Mouse (Mus musculus) activated CD4-positive, CD25-positive, alpha-beta regulatory T cell, adult 4 months (primary cell): ENCODE measurements around the gene Kctd17. TPM values are rescaled to one million over a fixed set of nuclear protein-coding genes. Genes with fewer than 3 reads are reported as not detected.

Experiments
- ATAC-seq: one replicate; pipeline ENCODE4 v1.8.0; 2017
- polyA plus RNA-seq, 2 experiments: library from polyadenylated mRNA; unstranded; fragments of 100-300 nt; shearing (Covaris generic); gene quantifications; one replicate each; pipeline ENCODE4 v1.2.1; 2017

Kctd17 gene
- polyA plus RNA-seq, 2 experiments from 2014 or later = 9.0 to 9.7 TPM

DNA sequence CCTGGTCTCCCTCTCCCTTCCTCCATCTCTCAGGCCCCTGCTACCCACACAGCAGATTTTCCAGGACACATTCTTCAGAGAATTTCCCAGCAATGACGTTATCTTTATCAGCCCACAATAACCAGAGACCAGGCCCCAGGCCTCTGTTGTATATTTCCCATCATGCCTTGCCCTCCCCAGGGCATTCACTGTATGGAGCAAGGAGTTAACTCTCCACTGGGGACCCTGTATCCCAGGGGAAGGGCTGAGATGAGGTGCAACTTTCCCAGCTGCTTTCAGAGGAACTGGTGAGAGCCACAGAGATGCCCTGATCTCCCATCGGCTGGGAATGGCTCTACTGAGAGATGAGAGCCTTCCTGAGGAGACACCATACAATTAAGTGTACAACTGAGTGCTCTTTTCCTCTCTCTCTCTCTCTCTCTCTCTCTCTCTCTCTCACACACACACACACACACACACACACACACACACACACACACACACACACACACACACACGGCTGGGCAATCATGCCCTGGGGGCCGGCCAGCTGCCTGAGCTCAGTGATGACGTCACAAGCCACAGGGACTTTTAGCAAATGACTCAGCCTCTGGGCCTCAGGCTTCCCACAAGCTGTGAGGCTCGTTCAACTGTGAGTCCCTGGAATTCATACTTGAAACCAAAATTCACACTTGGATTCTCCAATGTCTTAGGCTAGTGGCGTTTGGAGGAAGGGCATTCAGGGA is 21.5 kb downstream of the Kctd17 start:
- ATAC-seq = peak; percentile 73

DNA sequence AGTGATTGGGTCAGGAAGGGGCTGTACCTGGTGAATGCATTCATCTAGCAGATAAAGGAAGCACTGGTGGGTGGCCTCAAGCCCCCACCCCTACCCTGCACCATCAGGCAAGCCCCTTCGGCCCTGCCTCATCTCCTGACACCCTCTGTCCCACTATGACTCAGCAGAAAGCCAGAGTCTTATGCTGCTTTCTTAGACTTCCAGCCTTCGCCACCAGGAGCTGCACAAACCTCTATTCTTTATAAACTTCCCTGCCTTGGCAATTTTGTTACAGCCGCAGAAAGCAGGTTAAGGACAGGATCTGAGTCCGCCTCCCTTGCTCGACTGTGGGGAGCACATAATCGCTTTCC is 22.0 kb downstream of the Kctd17 start:
- ATAC-seq = peak; percentile 23

DNA sequence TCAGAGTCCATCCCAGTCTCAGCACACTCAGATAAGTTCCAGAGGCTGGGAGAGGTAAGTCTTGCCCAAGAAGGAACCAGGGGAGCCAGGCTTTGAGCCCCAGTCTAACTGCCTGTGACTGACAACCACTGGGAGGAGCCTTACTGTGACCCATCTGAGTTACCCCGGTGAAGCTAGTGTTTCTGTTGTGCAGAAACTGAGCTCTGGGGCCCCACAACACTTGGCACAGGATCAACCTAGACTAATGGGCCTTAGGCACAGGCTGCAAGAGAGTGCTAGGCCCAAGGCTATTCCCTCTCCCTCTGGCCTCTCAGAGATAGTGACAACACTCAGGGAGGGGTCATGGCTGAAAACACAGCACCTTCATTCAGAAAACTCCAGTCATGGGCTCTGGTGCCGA is 22.8 kb downstream of the Kctd17 start:
- ATAC-seq = no peak

DNA sequence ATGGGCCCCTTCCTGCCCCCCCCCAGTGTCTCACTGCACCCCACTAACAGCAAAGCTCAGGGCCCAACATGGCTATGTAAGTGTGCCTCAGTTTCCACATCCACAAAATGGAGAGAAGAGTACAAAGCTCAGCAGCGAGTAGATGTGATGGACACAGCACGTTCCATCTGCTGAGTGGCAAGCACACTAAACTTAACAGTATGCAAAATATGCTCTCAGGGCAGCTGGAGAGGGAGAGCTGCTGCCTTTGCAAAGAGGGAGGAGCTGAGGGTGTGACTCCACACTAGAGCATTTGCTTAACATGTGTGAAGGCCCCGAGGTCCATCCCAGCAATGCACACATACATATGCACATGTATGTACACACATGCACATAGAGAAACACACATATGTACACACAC is 24.6 kb downstream of the Kctd17 start:
- ATAC-seq = no peak

DNA sequence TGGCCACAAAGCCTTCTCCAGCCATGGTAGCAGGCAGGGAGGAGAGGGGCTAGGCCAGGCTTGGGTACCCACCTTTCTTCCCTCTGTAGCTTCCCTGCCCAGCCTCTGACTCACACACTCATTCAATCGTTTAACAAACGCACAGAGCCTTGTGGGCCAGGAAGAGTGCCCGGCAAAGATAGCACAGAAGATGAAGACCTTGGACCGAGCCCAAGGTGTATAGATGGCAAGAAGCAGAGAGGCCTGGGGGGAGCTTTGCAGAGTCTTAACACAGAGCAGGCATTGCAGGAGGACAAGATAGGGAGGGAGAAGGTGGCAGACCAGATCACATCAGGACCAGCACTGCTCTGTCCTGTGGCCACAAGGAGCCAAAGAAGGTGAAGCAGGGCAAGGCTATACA is 26.8 kb downstream of the Kctd17 start:
- no peak for ATAC-seq

DNA sequence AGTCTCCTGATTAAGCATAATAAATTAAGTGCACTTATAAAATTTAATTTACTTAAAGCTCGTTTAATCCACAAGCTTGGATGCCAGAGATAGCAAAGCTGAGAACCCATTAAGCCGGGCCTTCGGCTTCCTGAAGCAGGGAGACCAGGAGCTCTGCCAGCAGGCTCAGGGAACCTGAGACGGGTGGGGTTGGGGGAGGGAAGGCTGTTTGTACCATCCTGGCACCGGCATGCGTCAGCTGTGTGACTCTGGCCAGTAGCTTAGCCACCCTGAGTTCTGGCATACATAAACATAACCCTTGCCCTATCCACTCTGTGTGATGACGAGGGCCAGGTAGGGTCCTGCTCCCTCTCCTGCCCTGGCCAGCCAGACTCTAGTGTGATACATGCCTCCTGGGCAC is 27.7 kb downstream of the Kctd17 start:
- ATAC-seq = no peak

DNA sequence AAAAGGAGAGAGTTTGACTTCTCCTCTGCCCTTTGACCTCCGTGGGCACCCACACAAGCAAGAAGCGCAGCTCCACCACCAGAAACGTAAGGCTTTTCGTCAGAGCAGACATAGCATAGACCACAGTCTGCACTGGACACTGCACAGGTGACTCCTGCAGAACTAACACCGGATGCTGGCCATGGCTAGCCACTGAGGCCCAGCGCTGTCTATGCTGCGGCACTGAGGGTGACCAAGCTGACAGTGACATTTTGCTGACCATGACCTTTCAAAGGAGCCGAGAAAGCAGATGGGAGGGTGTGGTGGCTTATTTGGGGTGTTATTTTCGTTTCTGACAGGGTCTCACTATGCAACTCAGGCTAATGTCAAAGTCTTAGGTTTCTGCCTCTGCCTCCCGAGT is 28.8 kb downstream of the Kctd17 start:
- no peak for ATAC-seq

DNA sequence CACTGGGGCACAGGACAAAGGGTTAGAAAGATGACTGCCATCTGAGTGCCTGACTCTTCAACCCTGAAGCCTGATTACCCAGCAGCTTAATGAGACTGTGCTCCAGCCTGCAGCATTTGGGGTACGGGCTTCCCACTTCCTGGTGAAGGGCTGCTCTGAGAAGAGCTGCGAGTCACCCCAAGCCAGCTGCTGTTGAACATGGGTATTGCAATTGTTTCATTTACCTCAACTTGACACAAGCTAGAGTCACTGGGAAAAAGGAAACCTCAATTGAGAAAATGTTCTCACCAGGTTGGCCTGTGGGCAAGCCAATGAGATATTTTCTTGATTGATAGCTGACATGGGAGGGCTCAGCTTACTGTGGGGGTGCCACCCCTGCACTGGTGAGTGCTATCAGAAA is 34.6 kb downstream of the Kctd17 start:
- peak; percentile 85 for ATAC-seq

DNA sequence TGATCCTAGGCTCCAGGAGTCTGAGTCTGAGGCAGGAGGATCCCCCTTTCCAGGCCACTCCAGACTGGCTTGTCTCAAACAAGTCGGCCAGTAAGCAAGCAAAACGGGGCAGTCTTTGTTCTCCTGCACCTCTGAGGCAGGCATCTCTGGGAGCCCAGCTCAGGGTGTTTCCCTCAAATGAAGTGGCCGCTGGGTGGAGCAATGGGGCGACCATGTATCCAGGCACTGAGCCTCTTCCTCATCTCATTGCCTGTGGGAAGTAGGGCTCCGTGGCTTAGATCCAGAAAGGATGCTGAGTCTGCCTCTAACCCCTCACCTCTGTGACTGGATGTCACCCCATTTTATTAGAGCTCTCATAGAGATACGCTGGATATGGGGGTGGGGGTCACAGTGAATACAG is 38.4 kb downstream of the Kctd17 start:
- ATAC-seq = no peak

DNA sequence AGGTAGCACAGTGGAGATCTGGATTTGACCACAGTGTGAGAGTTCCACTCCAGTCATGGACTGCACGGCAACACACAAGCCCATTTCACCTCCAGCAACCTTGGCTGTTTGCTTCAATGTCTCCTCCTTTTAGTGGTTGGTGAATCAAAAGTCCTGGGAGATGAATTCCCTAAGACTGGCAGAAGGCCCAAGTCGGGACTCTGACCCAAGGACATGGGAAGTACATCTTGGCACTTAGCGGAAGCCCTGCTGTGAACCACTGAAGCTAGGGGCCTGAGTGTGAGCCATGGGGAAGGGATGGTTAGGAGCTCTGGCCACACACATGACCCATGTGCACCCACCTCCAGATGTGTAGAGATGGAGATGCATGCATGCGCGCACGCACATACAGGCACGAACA is 39.2 kb downstream of the Kctd17 start:
- no peak for ATAC-seq

DNA sequence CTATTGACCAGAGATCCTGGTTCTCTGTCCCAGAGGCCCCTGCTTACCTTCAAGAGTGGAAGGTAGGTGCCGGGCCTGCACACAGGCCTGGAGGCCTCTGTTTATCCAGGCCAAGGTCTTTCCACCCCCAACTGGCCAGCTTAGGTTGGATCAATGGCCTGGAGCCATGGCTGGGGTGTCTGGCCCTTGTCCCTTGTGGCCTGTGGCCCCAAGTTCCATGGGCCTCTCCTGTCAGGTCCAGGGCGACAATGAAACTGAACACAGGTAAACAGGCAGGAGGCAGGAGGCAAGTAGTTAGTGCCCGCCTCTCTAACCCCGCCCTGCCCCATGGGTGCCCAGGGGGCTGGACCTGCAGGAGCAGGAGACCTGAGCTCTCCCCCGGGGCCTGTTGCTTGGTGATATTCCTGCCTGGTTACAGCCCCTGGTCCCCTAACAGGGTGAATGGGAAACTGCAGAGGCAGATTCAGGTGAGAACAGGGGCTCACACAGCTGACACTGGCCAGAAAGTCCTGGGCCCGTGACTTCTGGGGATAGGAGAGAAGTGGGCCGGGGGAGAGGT is 40.1 kb downstream of the Kctd17 start, which contains the start of gene Tmprss6:
Tmprss6 (minus strand) TSS at position 256 of the 559 bp plus-strand sequence.
- ATAC-seq = no peak

DNA sequence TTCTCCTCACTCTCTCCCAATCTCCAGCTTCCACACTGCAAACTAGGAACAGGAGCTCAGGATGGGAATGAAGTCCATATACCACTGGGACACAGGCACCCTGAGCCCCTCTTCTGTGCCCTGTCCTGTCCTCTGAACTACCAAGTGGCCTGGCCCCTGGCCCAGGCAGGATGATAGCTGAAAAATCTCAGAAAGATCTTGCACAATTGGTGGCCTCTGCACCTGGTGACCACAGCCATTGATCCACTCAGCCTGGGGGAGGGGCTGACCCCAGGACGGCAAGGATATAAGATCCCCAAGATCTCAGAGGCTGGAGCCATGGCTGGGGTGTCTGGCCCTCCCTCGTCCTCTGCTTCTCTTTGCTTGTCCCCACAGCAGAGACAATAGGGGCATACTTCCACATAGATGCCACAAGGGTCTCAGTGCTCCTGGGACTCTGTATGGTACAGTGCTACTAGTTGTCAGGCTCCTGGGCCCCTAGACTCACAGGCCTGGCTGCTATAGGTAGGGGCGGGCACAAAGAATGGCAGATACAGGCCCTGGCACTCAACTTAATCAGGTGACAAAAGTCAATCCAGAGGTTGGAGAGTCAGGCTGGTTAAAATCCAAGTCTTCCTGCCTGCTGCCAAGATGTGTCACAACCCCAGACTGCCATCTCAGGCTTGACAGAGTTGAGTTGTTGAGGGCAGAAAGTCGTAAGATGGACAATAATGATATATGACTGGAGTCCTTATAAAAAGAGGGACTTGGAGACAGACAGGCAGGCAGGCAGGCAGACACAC is 42.3 kb downstream of the Kctd17 start:
- no peak for ATAC-seq

DNA sequence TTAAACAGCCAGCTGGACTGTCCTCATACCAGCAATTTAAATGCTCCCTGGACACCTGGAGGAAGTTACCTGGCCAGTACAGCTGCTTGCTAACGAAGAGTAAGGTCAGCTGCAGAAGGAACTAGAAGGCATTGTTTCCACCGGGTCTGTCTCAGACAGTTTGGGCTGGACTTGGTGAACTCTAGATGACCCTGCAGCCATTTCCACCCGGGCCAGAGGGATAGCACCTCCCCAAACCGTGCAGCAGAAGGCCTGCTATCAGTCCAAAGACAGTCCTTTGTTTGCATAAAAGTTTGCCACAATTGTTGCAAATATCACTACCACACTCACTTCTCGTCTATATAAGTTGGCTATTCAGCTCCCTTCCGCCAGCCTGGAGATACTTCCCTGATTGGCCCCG is 43.5 kb downstream of the Kctd17 start:
- no peak for ATAC-seq

DNA sequence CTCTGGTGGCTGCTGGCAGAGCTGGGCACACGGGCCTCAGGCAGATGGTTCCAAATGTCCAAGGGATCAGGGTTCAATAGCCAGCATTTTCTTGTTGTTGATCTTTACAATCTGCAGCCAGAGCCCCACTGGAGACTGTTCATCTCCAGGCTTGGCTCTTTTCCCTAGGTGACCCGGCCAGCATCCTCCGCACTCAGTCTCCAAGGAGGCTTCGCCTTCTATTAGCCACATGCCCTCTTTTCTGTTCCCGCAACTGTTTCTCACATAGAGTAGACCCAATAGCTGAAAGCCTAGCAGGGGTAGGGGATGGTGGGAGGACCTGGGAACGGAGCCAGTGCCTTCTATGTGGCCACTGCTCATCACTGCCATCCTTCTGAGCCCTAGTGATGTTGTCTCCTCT is 45.1 kb downstream of the Kctd17 start:
- ATAC-seq = no peak

DNA sequence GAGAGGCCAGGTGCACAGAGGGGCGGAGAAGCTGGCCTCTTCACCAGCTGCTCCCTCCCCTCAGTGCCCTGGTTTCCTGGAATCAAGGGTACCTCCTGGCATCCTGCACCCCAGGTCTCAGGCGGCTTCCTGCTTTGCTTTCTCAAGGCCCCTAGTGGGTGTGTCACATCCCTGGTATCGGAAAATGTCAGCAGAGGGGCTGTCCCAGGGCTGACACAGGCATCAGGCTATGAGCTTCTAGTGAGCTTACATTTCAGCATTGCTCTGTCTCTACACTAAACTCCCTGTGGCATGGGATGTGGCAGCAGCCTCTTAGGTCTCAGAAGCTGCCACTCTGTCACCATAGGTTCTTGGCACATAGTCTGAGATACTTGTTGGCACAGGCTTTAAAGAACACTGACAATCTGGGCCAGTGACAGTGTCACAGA is 47.3 kb downstream of the Kctd17 start:
- ATAC-seq = peak; percentile 69

DNA sequence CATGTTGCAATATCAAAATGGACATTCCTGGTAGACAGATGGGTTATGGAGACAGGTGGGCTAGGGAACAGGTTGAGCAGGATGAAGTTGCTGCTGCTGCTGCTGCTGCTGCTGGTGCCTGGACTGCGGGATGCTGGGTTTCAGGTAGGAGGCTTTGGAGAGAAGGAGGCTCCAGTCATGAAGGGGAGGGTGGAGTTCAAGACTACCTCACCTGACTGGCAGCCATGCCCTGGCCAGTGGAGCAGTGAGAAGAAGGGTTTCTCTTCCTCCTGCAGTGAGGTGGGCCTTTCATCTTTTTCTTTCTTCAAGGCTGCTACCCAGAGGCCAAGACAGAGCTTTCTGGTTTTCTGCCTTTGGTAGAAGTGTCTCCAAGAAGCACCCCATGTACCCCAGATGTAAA is 48.5 kb downstream of the Kctd17 start:
- ATAC-seq = no peak

DNA sequence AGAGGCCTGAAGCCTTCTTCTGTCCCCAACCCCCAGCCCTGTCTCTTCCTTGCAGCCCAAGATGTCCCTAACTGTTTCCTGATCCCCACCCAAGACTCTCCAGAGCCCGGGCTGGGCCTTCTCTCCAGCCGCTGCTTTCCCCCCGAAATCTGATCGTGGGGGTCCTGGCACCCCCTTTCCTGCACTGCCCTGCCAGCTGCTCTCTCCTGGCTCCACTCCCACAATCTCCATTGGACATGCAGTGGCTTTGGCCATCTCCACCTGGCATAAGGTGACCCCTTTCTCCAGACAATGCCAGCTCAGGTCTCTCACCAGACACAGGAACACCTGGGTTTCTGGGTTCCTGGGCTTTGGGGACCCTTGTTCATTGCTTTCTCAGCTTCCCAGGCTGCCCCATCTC is 49.7 kb downstream of the Kctd17 start:
- ATAC-seq = no peak

DNA sequence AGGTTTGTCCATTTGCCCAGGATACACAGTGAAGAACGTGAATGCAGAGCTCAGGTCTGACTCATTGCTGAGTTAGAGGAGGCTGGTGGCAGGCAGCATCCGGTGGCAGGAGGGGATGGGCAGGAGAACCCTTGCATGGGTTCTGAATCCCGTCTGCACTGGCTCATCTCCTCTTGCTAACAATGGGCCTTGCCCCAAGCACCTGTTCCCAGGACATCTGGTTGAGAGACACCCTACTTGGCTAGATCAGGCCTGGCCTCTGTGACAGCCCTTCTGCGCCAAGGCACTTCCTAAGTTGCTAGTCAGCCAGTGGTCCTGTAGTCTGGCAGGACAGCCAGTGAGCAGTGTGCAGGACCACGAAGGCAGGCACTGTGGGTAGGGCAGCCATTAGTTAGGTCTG is 51.1 kb downstream of the Kctd17 start:
- ATAC-seq = peak; percentile 23

DNA sequence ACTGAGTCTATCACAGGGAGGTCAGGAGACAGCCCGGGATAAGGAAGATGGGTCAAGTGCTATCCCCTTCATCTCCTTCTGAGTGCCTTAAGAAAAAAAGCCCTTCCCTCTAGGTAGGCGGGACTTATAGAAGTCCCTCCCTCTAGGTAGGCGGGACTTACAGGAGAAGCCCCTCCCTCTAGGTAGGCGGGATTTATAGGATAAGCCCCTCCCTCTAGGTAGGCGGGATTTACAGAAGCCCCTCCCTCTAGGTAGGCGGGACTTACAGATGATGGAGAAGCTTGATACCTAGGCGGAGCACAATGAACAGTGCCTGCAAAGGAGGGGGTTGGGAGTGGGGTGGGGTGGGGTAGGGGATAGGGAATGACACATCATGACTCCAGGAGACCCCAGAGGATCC is 51.7 kb downstream of the Kctd17 start:
- peak; percentile 6 for ATAC-seq

DNA sequence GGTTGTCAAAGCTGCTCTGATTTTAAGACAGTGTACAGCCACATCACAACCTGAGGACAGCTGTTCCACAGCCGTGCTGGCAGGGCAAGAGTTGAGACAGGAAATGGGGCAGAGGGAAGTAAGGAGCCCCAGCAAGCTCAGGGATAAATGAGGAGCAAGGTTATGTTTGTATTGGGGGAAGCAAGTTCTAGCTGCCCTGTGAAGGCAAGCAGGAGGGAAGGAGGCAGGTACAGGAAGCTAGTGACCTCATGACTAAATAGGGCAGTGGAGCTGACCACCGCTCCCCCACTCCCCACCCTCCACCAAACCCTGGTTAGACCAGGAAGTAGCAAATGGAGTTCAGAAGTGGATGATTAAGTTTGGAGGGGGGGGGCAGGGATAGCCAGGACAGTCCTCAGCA is 52.6 kb downstream of the Kctd17 start:
- ATAC-seq = no peak

DNA sequence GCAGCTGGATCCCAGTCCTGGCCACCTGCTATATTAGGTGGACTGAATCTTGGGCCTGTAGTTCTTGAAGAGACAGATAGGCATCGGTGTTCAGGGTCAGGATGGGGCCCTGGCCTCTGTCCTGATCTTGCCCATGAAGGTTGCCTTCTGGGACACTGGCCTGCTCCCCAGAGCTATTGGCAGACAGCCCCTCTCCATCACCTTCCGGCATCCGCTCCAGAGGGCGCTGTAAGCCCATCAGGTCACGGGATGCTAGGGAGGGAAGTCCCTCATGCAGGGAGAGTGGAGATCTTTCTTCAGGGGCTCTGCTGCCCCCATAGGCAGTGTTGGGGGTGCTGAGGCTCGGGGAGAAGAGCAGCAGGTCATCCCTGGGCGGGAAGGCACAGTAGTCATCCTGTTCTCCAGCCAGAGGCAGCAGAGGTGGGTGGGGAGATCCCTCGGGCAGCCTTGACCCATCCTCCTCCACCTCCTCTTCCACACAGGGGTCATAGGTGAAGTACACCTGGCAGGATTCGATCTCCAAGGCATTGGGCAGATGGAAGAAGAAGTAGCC is 53.2 kb downstream of the Kctd17 start:
- ATAC-seq = no peak

DNA sequence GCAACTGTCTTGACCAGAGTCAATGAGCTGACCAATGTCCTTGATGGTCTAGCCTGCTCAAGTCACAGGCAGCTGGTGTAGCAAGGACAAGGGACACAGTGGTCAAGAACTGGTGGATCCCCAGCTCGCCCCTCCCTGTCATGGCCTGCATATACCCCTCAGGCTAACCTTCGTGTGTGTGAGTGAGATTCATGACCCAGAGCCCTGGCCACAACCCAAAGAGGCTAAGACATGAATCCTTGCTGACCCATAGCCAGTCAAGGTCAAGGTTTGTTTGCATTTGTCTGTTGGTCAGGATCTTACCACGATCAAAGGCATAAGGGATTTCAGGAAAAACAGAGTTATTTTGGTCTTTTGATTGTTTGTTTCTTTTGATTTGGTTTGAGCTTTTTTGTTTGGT is 54.2 kb downstream of the Kctd17 start:
- ATAC-seq = no peak

DNA sequence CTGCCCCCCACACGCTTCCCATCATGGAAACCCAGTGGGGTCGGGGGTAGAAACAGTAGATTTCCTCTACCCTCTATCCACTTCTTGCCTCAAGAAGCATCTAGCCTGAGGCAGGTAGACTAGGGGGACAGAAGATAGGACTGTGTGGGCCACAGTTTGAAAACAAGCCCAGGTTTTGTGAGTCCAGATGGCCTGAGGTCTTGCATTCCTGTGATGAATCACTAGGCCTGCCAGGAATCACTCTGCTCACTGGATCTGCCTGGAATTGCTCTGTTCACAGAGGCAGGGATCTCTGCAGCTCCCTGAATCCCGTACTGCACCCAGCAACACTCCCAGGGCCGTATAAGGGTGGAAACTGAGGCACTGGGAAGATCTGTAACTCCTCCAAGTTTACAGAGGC is 54.9 kb downstream of the Kctd17 start:
- no peak for ATAC-seq

DNA sequence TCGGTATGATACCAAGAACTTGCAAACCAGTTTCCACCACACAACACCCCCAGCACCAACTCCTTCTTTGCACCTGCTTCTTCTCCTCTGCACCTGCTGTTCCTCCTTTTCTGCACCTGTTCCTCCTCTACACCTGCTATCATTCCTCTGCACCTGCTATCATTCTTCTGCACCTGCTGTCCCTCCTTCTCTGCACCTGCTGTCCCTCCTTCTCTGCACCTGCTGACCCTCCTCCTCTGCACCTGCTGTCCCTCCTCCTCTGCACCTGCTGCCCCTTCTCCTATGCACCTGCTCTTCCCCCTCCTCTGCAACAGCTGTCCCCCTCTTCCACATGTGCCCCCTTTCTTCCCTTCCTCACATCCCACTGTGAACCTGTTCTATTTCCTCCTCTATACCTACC is 58.2 kb downstream of the Kctd17 start:
- ATAC-seq = no peak
